Mouse (Mus musculus): ENCODE data around the gene Ssh1.

Ssh1 gene

DNA sequence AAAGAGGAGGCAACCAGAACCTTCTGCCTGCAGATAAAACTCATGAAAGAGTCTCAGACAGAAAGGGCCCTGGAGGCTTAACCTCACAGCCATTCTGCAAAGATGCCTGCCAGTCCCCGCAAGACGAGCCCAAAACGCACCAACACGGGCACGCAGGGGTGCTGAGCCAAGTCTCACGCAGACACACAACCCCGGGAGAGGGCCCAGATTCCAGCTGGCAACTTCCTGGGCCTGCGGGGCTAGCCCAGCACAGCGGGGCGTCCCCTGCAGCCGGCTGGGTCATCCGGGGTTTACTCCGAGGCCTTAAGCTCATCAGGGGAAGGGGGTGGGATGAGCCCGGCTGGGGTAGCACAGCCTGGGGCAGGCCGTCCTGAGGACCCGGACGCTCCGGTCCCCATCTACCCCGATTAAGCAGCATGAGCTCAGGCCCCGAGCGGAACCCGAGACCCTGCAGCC, 635 bp downstream of the Ssh1 start:
- peak; percentile 35 for DNase-seq (ENCODE audit: low read depth, low spot score)

DNA sequence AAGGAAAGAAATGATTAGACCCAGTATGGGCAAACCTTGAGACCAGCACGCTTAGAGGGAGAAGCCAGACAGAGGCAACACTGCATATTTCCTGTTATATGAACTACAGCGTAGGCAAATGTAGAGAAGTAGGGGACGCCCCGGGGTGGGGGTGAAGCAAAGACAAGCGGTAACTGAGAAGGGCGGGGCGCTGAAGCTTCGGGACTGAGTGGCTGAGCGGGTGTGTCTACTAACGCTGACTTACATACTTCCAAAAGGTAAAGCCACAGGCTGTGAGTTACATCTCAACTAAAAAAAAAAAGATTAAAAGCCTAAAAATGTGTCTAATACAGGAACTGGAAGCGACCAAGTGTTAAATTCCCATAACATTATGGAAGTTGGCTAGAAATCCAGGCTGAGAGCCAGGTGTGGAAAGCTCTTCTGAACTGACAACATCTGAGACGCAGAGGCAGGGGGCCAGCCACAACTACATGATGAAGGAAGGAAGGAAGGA, 1.3 kb downstream of the Ssh1 start:
- DNase-seq (ENCODE audit: low read depth, low spot score), result no peak

DNA sequence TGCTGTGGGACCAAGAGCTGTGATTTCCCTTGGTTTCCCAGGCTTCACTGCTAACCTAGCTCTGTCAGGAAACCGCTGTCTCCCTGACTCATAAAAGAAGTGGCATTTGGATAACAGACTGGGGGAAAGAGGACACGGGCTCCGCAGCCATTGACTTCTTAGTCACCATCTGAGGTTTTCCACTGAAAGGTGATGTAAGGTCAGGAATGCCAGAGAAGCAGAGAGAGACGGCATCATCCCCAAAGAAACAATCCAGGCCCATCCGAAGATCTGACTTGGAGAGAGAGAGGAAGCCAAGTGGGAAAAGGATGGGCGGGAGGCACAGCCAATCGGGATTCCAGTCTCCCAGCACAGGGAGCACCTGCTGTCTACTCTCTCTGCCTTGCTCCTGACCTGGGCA, 2.6 kb downstream of the Ssh1 start:
- no peak for DNase-seq (ENCODE audit: low read depth, low spot score)

DNA sequence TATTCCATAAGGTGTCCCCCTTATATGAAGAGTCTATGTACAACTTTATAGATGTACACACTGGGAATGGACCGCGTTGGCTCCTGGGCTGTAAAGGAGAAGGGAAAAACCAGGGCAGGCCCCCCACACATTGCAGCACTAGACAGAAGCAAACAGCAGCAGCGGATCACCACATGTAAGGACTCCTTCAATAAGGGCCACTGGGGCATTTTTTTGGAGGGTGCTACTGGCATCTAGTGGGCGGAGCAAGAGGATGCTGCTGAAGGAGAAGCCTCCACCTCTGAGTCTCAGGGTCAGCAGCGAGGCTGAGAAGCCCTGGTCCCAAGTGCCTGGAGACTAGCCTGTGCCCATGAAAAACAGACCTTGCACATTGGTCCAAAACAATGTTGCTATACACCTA, 3.1 kb downstream of the Ssh1 start:
- no peak for DNase-seq (ENCODE audit: low read depth, low spot score)

DNA sequence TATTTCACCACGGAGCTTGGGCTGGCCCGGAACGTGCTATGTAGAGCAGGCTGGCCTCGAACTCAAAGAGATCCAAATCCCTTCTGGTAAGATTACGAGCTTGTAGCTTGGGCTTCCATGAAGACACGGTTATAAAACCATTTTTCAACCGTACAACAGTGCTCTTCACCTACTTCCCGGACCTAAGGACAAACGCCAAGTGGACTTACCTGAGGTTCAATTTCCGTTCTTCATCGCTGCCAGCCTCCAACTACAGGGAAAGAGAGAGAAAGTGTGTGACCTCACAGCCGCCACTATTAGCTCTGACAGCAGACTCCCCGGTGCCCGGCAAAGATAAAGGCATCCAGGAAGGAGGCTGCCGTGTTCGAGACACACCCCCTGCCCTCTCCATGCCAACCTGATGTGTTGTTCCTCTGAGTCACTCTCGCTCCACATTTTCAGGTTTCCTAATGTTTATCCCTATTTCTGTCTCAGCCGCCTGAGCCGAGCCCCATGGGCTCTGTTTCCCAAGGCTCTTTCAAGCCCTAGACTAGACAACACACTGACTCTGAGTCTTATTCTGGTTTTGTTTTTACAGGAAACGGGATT, 4.2 kb downstream of the Ssh1 start:
- no peak for DNase-seq (ENCODE audit: low read depth, low spot score)

DNA sequence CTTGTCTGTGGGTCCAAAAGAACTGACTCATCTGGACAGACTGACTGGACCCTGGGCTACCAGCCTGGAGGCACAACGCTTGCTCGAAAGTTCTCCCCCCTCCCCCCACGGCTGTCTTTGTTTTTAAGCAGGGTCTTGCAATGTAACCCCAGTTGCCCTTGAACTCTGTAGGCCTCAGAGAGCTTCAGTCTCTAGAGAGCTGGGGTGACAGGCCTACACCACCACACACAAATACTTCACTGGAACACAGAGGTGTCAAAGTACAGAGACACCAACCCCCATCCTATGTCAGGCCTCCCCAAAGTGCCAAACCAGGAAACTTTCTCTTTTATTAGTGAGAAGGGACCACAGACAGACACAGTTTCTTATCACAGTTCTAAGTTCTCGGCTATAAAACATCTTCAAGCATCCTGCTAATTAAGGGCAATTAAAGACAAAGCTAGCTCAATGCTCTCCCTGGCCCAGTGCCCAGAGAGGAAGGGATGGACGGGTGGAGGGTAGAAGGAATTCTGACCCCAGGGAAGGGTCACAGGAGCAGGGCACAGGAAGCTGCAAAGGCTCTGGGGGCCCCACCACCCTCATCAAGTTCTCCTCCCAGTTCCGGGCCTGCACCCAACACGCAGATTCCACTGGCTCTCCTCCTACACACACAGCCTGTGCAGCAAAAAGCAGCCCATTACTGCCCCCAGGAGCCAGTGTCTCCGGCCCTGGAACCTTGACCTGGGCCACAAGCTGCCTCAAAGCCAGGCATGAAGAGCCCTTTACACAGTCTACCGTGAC, 7.3 kb downstream of the Ssh1 start:
- DNase-seq (ENCODE audit: low read depth, low spot score), result no peak

DNA sequence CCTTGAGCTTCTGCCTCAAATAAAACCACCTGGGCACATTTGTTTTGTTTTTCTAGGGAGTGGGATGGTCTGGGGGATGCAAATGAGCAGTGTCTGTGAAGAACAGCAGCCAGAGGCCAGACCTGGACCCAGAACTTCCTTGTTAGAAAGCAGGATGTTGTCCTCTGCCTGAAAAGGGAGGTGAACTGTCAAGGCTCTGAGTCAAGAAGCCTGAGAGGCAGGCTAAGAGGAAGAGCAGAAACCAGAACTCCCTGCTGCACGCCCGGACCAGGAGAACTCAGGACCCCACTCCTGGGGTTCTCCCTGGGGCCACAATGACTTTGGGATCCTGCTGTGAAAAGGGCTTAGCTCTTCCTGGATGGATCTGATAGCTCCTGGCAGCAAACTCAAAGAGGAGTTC, 8.0 kb downstream of the Ssh1 start:
- no peak for DNase-seq (ENCODE audit: low read depth, low spot score)

DNA sequence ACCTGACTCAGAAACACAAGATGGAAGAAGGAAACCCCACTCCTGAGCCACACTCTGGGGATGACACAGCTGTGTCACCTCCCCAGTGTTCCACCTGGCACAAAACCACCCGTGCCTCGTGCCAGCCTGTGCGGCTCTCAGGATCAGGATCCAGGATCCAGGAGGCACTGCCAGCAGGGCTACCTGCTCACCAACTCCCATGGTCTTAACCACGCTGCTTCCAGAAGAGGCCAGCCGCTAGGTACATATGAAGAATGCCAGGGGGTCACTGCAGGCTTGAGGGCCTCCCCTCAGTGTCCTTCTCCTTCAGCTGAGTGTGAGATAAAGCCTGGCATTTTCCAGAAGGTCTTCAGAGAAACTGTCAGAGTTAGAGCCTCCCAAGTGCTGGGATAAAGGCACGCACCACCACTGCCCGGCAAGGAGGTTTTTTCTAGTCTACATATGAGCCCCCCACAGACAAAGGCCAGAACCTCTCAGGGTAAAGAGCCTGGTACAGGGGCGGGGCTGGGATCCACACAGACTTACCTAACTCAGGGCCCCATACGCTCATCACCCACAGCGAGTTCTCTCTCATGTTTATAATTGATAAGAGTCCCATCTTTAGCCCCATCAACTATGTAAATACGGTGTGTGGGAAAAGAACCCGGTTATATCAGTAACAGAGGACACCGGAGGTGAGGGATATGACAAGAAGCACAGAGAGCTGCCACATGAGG, 9.5 kb downstream of the Ssh1 start:
- no peak for DNase-seq (ENCODE audit: low read depth, low spot score)

DNA sequence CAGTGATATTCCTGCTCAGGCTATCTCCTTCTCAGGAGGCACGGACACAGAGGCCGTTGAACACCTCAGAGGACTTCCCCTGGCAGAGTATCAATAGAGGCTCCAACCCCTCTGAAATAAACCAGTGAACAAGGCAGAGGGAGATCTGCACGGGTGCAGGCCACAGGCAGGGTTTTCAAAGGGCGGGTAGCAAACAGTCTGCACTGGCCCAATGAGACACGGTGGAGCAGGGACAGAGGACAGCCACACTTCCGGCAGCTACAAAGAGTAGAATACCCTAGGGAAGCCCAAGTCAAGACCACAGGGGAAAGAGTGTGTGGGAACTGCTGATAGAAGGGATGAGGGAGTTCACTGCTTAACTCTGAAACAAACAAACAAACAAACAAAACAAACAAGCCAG, 10.2 kb downstream of the Ssh1 start:
- DNase-seq (ENCODE audit: low read depth, low spot score), result no peak

DNA sequence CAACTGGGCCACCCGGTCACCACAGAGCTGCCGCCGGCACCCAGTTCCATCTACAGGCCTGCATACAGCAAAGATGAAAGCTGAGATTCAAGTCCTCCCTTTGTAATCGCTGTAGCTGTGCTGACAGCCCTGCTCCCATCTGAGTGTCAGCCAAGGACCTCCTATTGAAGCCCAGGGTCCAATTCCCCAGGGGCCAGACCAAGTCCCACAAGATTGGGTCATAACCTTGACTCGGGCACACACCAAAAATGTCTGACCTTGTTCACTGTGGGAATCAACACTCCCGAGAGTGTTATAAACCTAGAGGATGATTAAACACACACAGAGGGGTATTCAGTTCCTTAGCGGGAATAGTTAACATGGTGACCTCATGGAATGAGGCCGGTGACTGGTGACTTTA, 11.9 kb downstream of the Ssh1 start:
- DNase-seq (ENCODE audit: low read depth, low spot score), result no peak

DNA sequence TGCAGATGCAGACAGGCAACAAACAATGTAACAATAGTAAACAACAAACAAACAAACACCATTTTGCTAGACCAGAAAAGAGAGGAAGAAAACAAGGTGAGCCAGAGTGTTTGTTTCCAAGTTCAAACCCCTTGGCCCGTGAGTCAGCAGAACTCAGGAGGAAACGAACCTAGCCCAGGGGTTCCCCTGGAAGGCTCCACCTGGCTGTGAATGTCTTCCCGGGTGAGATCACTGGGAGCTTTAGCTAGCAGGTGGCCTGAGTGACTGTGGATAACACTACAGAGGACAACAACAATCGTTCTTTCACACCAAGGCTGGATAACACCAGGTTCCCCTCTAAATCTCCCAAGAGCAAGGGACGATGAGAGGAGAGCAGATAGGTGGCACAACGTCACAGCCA, 12.5 kb downstream of the Ssh1 start:
- DNase-seq (ENCODE audit: low read depth, low spot score), result no peak

DNA sequence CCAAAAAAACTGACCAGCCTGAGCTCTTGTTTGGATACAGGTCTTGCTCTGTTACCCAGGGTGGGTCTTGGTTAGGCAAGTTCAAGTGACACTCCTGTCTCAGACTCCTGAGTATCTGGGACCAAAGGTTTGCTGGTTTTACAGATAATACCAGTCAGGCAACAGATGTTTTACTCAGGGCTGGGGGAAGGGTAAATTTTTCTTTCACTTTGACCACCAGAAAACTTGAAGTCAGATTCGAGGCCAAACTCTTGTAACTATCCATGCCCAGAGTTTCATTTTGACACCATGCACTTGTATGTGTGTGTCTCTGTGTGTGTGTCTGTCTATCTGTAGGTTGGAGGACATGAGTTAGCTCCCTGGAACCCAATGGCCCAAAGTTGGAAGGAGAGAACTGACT, 13.2 kb downstream of the Ssh1 start:
- DNase-seq (ENCODE audit: low read depth, low spot score), result no peak

DNA sequence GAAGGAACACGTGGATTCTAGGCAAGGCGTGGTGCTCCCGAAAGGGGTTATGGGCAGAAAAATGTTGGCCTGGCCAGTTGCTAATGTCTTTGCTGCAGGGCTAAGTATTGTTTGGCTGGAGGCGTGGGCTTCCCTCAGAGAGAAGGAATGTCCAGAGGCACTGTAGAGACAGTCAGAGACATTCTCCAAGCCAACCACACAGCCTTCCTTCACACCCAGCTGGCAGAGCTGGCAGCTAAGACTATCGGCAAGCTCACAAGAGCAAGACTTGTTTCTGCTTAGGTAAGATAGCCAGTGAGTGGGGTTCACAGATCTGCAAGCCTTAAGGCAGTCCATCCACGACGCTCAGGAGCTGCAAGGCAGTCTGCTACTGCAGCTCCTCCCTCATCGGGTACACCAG, 16.4 kb downstream of the Ssh1 start:
- no peak for DNase-seq (ENCODE audit: low read depth, low spot score)

DNA sequence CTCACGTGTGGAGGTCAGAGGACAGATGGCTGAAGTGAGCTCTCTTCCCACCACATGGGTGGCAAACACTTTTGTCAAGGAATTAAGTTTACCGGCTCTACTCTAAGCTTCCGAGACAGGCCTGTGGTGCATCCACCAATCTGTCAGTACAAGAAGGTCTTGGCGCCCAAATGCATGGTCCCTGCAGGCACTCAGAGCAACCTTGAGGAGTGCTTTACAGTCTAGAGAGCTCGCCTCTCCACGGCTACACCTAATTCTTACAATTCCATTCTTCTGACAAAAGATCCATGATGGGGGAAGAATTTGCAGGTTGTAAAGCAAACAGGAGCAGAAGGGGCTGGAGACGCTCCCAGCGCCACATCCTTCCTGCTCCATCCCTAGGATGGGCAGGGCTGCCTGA, 17.1 kb downstream of the Ssh1 start:
- no peak for DNase-seq (ENCODE audit: low read depth, low spot score)

DNA sequence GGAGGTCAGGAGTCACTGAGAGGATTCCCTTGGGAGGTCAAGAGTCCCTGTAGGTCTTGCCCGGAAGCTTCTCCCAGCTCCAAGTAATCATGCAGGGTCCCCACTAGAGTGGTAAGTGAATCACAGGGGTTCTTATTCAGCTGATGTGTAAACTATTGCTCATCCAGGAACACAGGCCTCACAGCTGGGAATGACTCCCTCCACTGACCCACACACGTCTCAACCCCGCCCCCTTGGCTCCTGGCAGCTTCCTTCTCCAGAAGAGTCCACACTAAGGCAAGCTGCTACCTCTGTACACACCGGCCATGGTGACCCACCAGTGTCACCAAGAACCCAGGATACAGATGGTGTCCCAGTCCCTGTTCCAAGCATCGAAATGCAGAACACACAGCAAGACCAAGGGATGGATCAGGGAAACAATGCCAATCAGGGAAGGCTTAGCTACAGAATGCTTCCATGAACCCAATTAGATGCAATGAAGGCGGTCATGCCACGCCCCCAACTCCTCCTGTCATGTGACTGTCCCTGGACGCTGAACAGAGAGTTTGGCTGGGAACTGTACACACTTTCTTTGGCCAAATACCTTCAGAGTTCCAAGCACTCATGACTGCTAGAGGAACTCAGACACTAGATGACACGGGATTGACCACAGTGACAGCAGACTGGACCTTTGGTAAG, 18.0 kb downstream of the Ssh1 start:
- no peak for DNase-seq (ENCODE audit: low read depth, low spot score)

DNA sequence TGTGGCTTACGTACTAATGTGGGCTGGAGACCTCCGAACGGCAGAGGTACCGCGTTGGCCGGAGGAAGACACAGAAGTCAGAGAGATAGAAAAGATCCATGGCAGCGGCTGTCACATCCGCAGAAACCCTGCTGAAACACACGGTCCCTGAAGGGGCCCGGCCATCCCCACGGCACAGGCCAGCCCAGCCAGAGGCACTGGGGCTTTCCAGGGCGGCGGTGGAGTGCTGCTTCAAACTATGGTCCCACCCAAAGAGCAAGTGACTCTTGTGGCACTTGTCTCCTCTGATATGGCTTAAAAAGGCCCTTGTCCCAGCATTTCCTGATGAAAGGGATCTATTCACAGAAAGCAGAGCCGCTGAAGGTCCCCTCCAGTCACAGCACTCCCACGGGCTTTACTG, 19.1 kb downstream of the Ssh1 start:
- no peak for DNase-seq (ENCODE audit: low read depth, low spot score)

DNA sequence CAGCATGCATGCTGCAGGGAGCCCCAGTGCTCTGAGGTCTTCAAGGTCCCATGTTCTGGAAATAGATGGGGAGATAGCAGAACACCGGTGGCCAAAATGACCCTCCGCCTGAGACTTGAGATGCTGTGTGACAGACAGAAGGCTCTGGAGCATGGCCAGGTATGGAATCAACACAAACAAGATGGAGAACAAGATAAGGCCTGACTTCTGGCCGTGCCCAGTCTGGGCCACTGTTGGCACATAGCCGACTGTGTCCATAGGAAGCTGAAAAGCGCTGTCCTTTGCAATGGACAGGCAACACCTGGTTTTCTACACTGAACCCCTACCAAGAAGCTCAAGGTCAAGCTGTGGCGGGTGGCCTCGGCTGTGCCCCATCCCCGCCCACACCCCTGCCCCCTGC, 19.9 kb downstream of the Ssh1 start:
- DNase-seq (ENCODE audit: low read depth, low spot score), result no peak

DNA sequence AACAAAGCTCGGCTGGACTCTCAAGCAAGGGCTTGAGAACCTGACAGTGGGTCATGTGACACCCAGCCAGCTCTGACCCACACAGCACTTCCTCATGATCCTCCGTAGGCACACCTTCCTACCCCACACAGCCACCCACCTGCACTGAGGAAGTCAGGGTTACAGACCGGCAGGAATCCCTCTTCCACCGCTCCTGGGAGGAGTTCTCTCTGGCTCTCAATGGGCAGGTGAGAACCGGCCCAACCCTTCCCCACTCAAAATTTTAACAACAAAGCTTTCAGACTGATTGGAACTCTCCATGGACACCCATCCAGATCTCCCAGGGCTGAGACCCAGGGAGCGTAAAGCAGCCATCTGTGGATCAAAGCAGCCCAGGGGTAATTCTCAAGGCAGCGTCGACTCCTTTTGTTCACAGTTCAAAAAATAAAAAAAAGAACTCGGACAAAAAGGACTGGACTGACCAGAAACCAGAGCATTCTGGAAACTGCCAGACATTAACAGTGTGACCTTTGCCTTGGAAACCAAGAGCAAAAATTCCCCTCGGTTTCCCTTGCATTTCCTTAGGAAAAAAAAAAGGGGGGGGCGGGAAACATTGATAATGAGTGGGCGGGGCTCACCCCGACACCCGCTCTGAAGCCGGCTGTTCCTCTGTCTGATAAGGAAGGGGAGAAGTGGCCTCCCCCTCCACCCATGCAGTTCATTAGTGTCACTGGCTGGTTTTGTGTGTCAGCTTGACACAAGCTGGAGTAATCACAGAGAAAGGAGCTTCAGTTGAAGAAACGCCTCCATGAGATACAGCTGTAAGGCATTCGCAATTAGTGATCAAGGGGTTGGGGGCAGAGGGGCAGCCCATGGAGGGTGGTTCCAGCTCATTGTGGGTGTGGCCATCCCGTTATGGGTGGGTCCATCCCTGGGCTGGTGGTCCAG, 20.8 kb downstream of the Ssh1 start:
- no peak for DNase-seq (ENCODE audit: low read depth, low spot score)

DNA sequence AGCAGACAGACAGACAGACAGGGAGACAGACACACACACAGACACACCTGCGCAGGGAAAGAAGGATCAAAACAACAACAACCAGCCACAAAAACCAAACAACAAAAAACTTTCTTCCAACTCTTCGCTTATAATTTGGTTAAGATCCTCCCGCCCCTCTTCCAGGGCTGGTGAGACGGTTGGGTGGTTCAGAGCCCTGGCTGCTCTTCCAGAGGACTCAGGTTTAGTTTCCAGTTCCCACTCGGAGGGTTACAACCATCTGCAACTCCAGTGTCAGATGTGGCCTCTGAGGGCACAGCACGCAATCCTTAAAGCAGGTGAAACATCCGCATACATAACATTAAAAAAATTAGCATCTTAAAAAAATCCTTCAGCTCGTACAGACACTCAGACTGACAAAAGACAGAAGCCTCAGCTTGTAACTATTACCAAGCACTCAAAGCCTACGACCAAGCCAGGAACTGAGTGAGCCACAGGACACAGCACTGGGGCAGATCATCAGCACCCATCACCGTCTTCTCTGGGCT, 22.2 kb downstream of the Ssh1 start:
- DNase-seq (ENCODE audit: low read depth, low spot score), result no peak

DNA sequence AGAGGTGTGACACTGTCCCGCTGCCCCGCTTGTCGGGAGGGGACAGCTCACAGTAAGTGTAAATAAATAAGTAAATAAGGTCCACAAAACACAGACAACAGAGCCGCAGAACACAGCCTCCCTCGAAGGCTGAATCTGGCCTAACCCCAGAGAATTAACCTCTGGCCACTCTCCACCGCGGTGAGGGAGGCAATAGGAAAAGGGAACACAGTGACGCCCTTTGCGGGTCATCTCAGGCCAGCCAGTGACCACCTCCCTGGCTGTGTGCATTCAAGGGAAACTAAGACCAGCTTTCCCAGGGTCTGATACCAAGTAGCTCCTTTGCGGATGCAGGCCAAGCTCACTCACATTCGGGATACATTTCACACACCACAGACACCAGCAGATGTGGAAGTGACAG, 25.3 kb downstream of the Ssh1 start:
- no peak for DNase-seq (ENCODE audit: low read depth, low spot score)

Measured in embryo, embryonic 11.5 days (tissue).